Mouse (Mus musculus): ENCODE data around the gene Sept12. TPM values are rescaled to one million over a fixed set of nuclear protein-coding genes. Genes with fewer than 3 reads are reported as not detected.

The Sept12 gene
- polyA plus RNA-seq (2015; fragmentation: Nextera tagmentation; extraction: Ambion mirVana) = not detected in 2 replicates

DNA sequence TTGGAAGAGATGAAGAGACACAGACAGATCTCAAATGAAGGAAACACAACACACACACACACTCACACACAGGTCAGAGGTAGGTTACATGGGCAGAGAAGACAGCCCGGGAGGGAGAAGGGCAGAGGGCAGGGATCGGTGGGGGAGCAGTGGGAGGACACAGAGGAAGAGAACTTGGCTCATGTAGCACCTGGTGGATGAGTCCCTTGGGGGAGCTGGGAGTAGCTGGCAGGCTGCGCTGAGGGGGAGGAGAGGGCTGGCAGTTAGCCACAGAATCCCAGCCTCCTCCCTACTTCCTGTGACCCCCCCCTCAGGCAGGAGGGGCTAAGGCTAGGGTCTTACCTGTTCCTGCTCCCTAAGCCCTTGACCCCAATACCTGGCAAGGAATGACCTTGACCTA, at the start of gene Sept12:
Gene Sept12, minus strand, starts transcription at position 300 of the 400 bp plus-strand sequence.
- ATAC-seq (ENCODE audit: insufficient read depth, low FRiP score, low read depth) = no peak
- no peaks in the 10 kb centered on the region for H3K36me3 ChIP-seq
- 39% methylated on average over 3 of the region's 3 CpGs for WGBS
- no peaks in the 10 kb centered on the region for H3K27me3 ChIP-seq (replicated peaks)
- no peak within 1 kb of the TSS for H3K4me3 ChIP-seq (replicated peaks)
- H3K4me1 ChIP-seq = no peaks in the 10 kb centered on the region
- H3K9ac ChIP-seq = no peak within 1 kb of the TSS
- no peaks in the 10 kb centered on the region for H3K9me3 ChIP-seq
- no peak within 1 kb of the TSS for H3K27ac ChIP-seq
- H3K4me2 ChIP-seq = no peak within 1 kb of the TSS

DNA sequence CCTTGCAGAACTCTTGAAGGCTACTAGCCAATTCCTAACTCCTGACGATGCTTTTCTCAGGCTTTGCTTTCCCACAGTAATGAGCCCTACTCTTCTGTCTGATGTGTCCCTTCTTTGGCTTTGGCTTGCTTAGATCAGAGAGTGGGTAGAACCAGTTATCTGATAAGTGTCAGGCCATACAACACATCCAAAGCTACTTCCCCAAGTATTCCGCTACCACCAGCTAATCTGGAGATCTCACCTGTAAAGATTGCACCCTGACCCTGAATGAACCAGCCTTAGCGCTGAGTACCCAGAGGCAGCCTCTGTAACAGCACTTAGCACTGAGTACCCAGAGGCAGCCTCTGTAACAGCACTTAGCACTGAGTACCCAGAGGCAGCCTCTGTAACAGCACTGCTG, 47.7 kb upstream of the Sept12 start:
- no peak overlapping the region for H3K4me3 ChIP-seq (replicated peaks)
- H3K4me2 ChIP-seq = no peak overlapping the region
- H3K4me1 ChIP-seq = peaks cover 13% of the 10 kb centered on the region; the same call in 1 of the 2 replicates
- no peaks in the 10 kb centered on the region for H3K27me3 ChIP-seq (replicated peaks)
- no peak for ATAC-seq (ENCODE audit: insufficient read depth, low FRiP score, low read depth)
- 94% methylated on average over 3 of the region's 3 CpGs for WGBS
- no peak overlapping the region for H3K9ac ChIP-seq
- peaks cover 51% of the 10 kb centered on the region for H3K36me3 ChIP-seq
- no peak overlapping the region for H3K27ac ChIP-seq
- no peaks in the 10 kb centered on the region for H3K9me3 ChIP-seq

DNA sequence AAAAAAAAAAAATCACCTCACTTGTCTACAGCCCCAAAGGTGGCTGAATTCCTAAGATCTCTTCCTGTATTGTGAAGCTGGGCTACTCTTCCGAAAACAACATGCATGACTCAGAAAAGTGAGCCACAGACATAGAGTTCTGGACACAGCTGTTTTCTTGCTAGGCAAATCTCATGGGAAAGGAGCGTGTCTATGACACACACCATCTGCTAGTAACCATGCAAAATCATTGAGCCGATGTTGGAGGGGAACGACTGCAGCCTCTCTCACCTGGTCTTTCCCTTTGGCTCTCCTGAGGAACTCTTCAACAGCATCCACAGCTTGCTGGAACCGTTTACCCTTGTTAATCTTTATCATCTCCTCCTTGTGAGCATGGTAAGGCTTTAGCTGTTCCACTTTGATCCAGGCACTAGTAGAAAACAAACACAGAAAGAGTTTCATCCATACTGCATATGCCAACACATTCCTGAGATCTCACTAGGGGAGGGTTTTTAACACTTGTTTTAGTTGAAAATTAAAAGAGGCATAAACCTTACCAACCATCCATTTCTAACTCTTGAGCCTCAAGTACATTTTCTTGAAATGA, 39.1 kb upstream of the Sept12 start:
- ATAC-seq (ENCODE audit: insufficient read depth, low FRiP score, low read depth) = no peak
- peaks cover 79% of the 10 kb centered on the region for H3K36me3 ChIP-seq
- 85% methylated on average over 5 of the region's 5 CpGs for WGBS

GRCm38 (mm10) chr16:5035591-5035990, 37.9 kb upstream of the Sept12 start:
- H3K27ac ChIP-seq = no peak overlapping the region
- H3K9me3 ChIP-seq = no peaks in the 10 kb centered on the region
- no peaks in the 10 kb centered on the region for H3K4me1 ChIP-seq
- H3K4me3 ChIP-seq (replicated peaks) = no peak overlapping the region
- no peak for ATAC-seq (ENCODE audit: insufficient read depth, low FRiP score, low read depth)
- H3K36me3 ChIP-seq = peaks cover 83% of the 10 kb centered on the region
- H3K9ac ChIP-seq = no peak overlapping the region
- H3K4me2 ChIP-seq = no peak overlapping the region
- no peaks in the 10 kb centered on the region for H3K27me3 ChIP-seq (replicated peaks)
- WGBS = 93% methylated on average over 3 of the region's 3 CpGs

More for the DNA sequence above, 39.1 kb upstream of the Sept12 start:
- Histone ChIP-seq H3K9ac (no peak overlapping the region), H3K4me1 (no peaks in the 10 kb centered on the region), H3K27ac (no peak overlapping the region), H3K4me3 (replicated peaks) (no peak overlapping the region), H3K4me2 (no peak overlapping the region), H3K9me3 (no peaks in the 10 kb centered on the region), H3K27me3 (replicated peaks) (no peaks in the 10 kb centered on the region)

DNA sequence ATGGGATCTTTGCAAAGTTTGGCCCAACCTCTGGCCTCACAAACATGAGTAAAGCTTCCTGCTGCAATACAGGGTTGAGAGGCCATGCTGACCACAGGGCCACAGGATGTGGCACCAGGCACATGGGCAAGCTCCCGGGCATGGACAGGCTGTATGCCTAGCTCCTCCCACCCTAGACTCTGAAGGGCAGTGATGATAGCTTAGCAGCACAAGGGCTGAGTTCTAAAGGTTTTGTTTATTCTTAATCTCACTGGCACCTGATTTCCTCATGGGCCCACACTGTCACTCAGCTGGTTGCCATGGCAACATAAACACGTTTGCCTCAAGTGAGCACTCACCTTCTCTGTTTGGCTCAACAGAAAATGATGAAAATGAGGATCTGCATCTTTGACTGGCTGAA, 32.2 kb upstream of the Sept12 start:
- Histone ChIP-seq H3K27me3 (replicated peaks) (no peaks in the 10 kb centered on the region), H3K27ac (no peak overlapping the region), H3K4me1 (no peaks in the 10 kb centered on the region), H3K4me3 (replicated peaks) (no peak overlapping the region), H3K4me2 (no peak overlapping the region), H3K36me3 (peaks cover 83% of the 10 kb centered on the region), H3K9me3 (no peaks in the 10 kb centered on the region), H3K9ac (no peak overlapping the region)
- WGBS = 55% methylated on average over 2 of the region's 2 CpGs
- peak; percentile 47 for ATAC-seq (ENCODE audit: insufficient read depth, low FRiP score, low read depth)

DNA sequence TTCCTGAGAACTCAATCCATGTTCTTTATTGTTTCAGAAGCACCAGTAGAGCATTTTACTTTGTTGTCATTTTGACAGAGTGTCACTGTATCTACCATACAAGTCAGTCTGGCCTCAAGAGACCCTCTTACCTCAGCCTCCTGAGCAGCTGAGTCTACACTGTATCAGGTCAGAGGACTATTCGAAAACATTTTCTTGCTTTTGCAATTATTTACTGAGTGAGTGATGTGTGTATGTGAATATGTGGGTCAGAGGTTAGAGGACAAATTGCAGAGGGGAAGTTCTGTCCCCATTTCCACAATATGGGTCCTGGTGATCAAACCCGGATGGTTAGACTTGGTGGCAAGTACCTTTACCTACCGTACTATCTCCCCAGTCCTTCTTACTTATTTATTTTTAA, 26.4 kb upstream of the Sept12 start:
- WGBS = 93% methylated on average over 3 of the region's 3 CpGs
- H3K4me1 ChIP-seq = no peaks in the 10 kb centered on the region
- H3K9me3 ChIP-seq = no peaks in the 10 kb centered on the region
- no peak for ATAC-seq (ENCODE audit: insufficient read depth, low FRiP score, low read depth)
- H3K4me2 ChIP-seq = no peak overlapping the region
- H3K27me3 ChIP-seq (replicated peaks) = no peaks in the 10 kb centered on the region
- no peak overlapping the region for H3K4me3 ChIP-seq (replicated peaks)
- H3K36me3 ChIP-seq = peaks cover 67% of the 10 kb centered on the region
- H3K27ac ChIP-seq = no peak overlapping the region
- H3K9ac ChIP-seq = no peak overlapping the region

GRCm38 (mm10) chr16:5014578-5014977, 16.9 kb upstream of the Sept12 start:
- Histone ChIP-seq H3K27ac (no peak overlapping the region; the same call in 1 of the 2 replicates), H3K9me3 (no peaks in the 10 kb centered on the region), H3K27me3 (replicated peaks) (no peaks in the 10 kb centered on the region), H3K36me3 (peaks cover 49% of the 10 kb centered on the region), H3K4me2 (no peak overlapping the region), H3K9ac (no peak overlapping the region), H3K4me3 (replicated peaks) (no peak overlapping the region), H3K4me1 (peaks cover 8% of the 10 kb centered on the region; the same call in 1 of the 2 replicates)
- WGBS = 84% methylated on average over 4 of the region's 4 CpGs
- ATAC-seq (ENCODE audit: insufficient read depth, low FRiP score, low read depth) = no peak

DNA sequence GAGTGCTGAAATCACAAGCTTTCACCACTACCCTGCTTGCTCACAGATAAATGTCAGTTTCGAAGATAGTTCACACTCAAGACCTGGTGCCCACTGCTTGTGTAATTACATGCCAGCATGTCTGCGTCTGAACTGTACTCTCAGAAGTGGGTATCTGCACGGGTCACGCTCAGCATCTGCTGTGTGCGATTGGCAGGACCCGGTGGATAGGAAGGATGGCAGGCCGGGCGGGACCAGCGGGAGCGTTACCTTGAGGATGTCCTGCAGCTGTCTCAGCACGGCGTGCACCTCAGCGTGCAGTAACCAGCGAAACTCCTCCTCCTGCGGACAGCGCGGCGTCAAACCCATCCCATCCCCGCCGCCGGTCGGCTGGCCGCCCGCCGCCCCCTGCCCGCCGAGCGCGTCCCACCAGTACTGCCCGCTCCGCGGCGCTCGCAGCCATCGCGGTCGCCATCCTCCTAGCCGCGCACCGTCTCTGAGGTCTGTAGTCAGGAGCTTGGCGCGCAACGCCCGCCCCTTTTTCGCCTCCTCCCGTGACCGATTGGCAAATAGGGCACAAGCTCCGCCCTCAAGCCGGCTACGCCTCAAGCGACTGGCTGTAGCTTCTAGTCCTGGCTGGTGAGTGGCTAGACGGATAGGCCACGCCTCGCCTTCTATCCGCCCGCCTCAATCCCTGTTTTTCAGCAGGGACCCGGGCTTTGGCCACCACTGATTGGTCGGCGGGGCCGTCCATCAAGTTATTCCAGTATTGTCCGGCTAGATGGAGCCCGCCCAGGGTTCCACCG, 15.6 kb upstream of the Sept12 start, which contains the start of gene Rogdi:
Gene Rogdi, minus strand, starts transcription at position 500 of the 785 bp plus-strand sequence.
- peak within 1 kb of the TSS; percentile 69 for H3K4me2 ChIP-seq
- H3K27me3 ChIP-seq (replicated peaks) = no peaks in the 10 kb centered on the region
- peak; percentile 98 for ATAC-seq (ENCODE audit: insufficient read depth, low FRiP score, low read depth)
- peaks cover 35% of the 10 kb centered on the region for H3K36me3 ChIP-seq
- H3K9ac ChIP-seq = peak within 1 kb of the TSS; percentile 47
- peaks cover 8% of the 10 kb centered on the region; the same call in 1 of the 2 replicates for H3K4me1 ChIP-seq
- H3K9me3 ChIP-seq = no peaks in the 10 kb centered on the region
- peak within 1 kb of the TSS; percentile 42; the same call in 1 of the 2 replicates for H3K27ac ChIP-seq
- H3K4me3 ChIP-seq (replicated peaks) = peak within 1 kb of the TSS; percentile 64
- under 1% methylated on average over 59 of the region's 63 CpGs for WGBS

- H3K4me2 ChIP-seq = peak overlapping the region; percentile 69
- H3K27me3 ChIP-seq (replicated peaks) = no peaks in the 10 kb centered on the region
- peaks cover 27% of the 10 kb centered on the region for H3K36me3 ChIP-seq
- peak overlapping the region; percentile 64 for H3K4me3 ChIP-seq (replicated peaks)
- ATAC-seq (ENCODE audit: insufficient read depth, low FRiP score, low read depth) = no peak
- H3K9ac ChIP-seq = peak overlapping the region; percentile 47; the same call in 1 of the 2 replicates
- H3K4me1 ChIP-seq = peaks cover 8% of the 10 kb centered on the region; the same call in 1 of the 2 replicates
- no peaks in the 10 kb centered on the region for H3K9me3 ChIP-seq
- 49% methylated on average over 13 of the region's 13 CpGs for WGBS
- H3K27ac ChIP-seq = no peak overlapping the region
Observed at GRCm38 (mm10) chr16:5012036-5013005, 14.7 kb upstream of the Sept12 start.

- no peak overlapping the region for H3K9ac ChIP-seq
- peaks cover 17% of the 10 kb centered on the region for H3K36me3 ChIP-seq
- H3K27ac ChIP-seq = no peak overlapping the region
- ATAC-seq (ENCODE audit: insufficient read depth, low FRiP score, low read depth) = no peak
- 78% methylated on average over 7 of the region's 7 CpGs for WGBS
- H3K4me3 ChIP-seq (replicated peaks) = no peak overlapping the region
- H3K27me3 ChIP-seq (replicated peaks) = no peaks in the 10 kb centered on the region
- H3K4me2 ChIP-seq = no peak overlapping the region
- H3K4me1 ChIP-seq = peaks cover 8% of the 10 kb centered on the region; the same call in 1 of the 2 replicates
- H3K9me3 ChIP-seq = no peaks in the 10 kb centered on the region
Observed at GRCm38 (mm10) chr16:5011285-5011684, 13.6 kb upstream of the Sept12 start.

GRCm38 (mm10) chr16:5010371-5010935, 12.8 kb upstream of the Sept12 start:
- Histone ChIP-seq H3K27me3 (replicated peaks) (no peaks in the 10 kb centered on the region), H3K9ac (no peak overlapping the region), H3K36me3 (peaks cover 8% of the 10 kb centered on the region; the same call in 1 of the 2 replicates), H3K4me1 (peaks cover 8% of the 10 kb centered on the region; the same call in 1 of the 2 replicates), H3K9me3 (no peaks in the 10 kb centered on the region), H3K4me3 (replicated peaks) (no peak overlapping the region), H3K27ac (no peak overlapping the region), H3K4me2 (no peak overlapping the region)
- 88% methylated on average over 10 of the region's 10 CpGs for WGBS
- ATAC-seq (ENCODE audit: insufficient read depth, low FRiP score, low read depth) = no peak
